Mouse (Mus musculus) ES-E14 (cell line): ENCODE data around the gene Zfp526. TPM values are rescaled to one million over a fixed set of nuclear protein-coding genes. Genes with fewer than 3 reads are reported as not detected.

Source experiments
- DNase-seq: peaks from one replicate; pipeline ENCODE4 v3.0.0-alpha.2; 2013; ENCODE audit warnings: low read depth, low spot score
- H3K27ac ChIP-seq: 2 replicates; pipeline ENCODE4 v1.5.1; 2012; ENCODE audit warnings: low read depth, mild to moderate bottlenecking, low read length, moderate library complexity, mixed read lengths; ENCODE audit not compliant: poor library complexity, insufficient read depth, severe bottlenecking
- H3K36me3 ChIP-seq: 2 replicates; pipeline ENCODE4 v1.6.1; 2012; ENCODE audit warnings: mild to moderate bottlenecking, low read length, moderate library complexity, mixed read lengths; ENCODE audit not compliant: control insufficient read depth, poor library complexity, insufficient read depth, severe bottlenecking
- H3K4me1 ChIP-seq, 2 experiments: fragments of 150-350 bp in 1 of 2; sonication (generic) in 1 of 2; 2 replicates each; pipeline ENCODE4 v1.6.1; 2012; ENCODE audit warnings: low read length in 2 of 2, mild to moderate bottlenecking in 1 of 2, mixed read lengths in 1 of 2; ENCODE audit not compliant: control insufficient read depth in 2 of 2, insufficient read depth in 2 of 2, poor library complexity in 1 of 2
- H3K4me3 ChIP-seq, 2 experiments: fragments of 150-350 bp in 1 of 2; sonication (generic) in 1 of 2; 2 replicates each; pipeline ENCODE4 v1.5.1; 2012; ENCODE audit warnings: low read length in 2 of 2, low read depth in 1 of 2, mild to moderate bottlenecking in 1 of 2, mixed read lengths in 1 of 2; ENCODE audit not compliant: insufficient read depth in 1 of 2, poor library complexity in 1 of 2, severe bottlenecking in 1 of 2
- H3K9ac ChIP-seq: 2 replicates; pipeline ENCODE4 v1.6.1; 2012; ENCODE audit warnings: low read depth, mild to moderate bottlenecking, low read length, mixed read lengths; ENCODE audit not compliant: poor library complexity, insufficient read depth, severe bottlenecking
- H3K9me3 ChIP-seq: fragments of 150-350 bp; sonication (generic); 2 replicates; pipeline ENCODE4 v1.6.1; 2012; ENCODE audit warnings: low read depth, mild to moderate bottlenecking, low read length; ENCODE audit not compliant: control insufficient read depth, insufficient read depth
- CHD2 ChIP-seq: IDR thresholded peaks from 2 replicates; pipeline ENCODE4 v1.6.1; 2014; ENCODE audit warnings: mild to moderate bottlenecking, low read depth, low read length, inconsistent platforms
- HCFC1 ChIP-seq: IDR thresholded peaks from 2 replicates; pipeline ENCODE4 v1.6.1; 2012; ENCODE audit warnings: low read length, inconsistent platforms, borderline replicate concordance; ENCODE audit not compliant: insufficient read depth
- MAFK ChIP-seq: IDR thresholded peaks from 2 replicates; pipeline ENCODE4 v1.6.1; 2014; ENCODE audit warnings: mild to moderate bottlenecking, low read depth, low read length, inconsistent platforms; ENCODE audit not compliant: insufficient read depth
- ZC3H11A ChIP-seq: IDR thresholded peaks from 2 replicates; pipeline ENCODE4 v1.6.1; 2012; ENCODE audit warnings: low read depth, mild to moderate bottlenecking, inconsistent platforms, low read length, borderline replicate concordance
- ZNF384 ChIP-seq: IDR thresholded peaks from 2 replicates; pipeline ENCODE4 v1.6.1; 2012; ENCODE audit warnings: low read depth, low read length, inconsistent platforms
- in situ Hi-C, 2 experiments: fragments of 600-800 bp; cut with MboI; formaldehyde crosslinking; loops; one replicate each; pipeline ENCODE4 v1.15.1; 2025; ENCODE audit warnings: low sequenced_read_pairs in 2 of 2, inconsistent platforms in 1 of 2; ENCODE audit not compliant: unreplicated experiment in 2 of 2
- total RNA-seq: library from RNA; depleted of rRNA; stranded (reverse); fragments of 300-350 nt; gene quantifications from 2 replicates; pipeline ENCODE4 v1.2.3, GENCODE M21; 2012

Zfp526 gene
- total RNA-seq, 1 experiment, result 5.0 TPM

DNA sequence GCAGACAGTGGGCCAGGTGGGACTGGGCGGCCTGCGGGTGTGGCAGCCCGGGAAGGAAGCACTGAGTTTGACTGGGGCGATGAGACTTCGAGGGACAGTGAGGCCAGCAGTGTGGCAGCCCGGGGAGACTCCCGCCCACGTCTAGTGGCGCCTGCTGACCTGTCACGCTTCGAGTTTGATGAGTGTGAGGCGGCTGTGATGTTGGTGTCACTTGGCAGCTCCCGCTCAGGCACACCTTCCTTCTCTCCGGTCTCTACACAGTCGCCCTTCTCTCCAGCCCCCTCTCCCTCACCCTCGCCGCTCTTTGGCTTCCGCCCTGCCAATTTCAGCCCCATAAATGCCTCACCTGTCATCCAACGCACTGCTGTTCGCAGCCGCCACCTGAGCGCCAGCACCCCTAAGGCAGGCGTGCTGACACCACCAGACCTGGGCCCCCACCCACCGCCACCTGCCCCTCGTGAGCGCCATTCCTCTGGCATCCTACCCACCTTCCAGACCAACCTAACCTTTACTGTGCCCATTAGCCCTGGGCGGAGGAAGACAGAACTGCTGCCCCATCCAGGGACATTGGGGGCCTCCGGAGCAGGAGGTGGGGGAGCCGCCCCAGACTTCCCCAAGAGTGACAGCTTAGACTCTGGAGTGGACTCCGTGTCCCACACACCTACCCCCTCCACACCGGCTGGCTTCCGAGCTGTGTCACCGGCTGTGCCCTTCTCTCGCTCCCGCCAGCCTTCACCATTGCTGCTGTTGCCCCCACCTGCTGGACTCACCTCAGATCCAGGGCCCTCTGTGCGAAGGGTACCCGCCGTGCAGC lies 51.4 kb downstream of the Zfp526 start:
- Histone ChIP-seq H3K27ac (no peak overlapping the region), H3K4me1 (peaks cover 9 to 58% of the 10 kb centered on the region in 2 experiments; a peak in 3 of 4 replicates), H3K9me3 (no peaks in the 10 kb centered on the region), H3K9ac (peak overlapping the region; percentile 34; the same call in 1 of the 2 replicates), H3K4me3 (peak overlapping the region; percentile 39 to 42; a peak in 3 of 4 replicates), H3K36me3 (no peaks in the 10 kb centered on the region)
- no peak for TF ChIP-seq ZC3H11A
- no peak for TF ChIP-seq HCFC1
- no peak for TF ChIP-seq CHD2
- TF ChIP-seq ZNF384, result no peak
- no peak for TF ChIP-seq MAFK
- DNase-seq, result no peak
- in situ Hi-C loops, result no loop called here

DNA sequence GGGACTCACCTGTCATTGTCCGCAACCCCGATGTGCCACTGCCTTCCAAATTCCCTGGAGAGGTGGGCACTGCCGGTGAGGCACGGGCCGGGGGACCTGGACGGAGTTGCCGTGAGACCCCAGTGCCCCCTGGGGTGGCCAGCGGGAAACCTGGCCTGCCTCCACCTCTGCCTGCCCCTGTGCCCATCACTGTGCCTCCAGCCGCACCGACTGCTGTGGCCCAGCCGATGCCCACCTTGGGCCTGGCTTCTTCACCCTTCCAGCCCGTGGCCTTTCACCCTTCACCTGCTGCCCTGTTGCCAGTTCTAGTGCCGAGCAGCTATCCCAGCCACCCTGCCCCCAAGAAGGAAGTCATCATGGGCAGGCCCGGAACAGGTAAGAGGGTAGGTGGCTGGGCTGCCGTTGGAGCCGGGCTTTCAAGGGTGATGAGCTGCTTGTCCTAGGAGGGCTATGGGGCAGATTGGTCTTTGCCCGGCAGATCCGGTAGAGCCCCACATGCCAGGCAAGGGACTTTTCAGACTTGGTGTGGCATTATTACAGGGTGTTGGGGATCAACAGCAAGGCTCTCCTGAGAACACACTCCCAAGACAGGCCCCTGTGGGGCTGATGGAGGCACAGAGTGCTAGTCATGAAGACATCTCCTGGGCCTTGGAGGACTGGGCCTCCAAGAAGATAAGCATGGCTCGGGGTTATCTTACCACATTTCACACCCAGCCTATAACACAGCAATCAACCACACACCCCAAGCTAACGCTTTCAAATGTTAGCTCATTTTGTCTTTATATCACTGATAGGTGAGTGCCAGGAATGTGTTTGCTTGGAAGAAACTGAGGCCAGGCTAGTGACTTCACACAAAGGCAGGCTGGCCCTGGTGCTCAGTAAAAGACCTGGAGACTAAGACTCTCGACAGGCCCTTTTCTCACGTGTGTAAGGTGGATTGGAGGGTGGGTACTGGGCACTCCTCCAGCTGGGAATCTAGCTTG lies 52.3 kb downstream of the Zfp526 start:
- Histone ChIP-seq H3K27ac (no peak overlapping the region), H3K9me3 (no peaks in the 10 kb centered on the region), H3K9ac (no peak overlapping the region), H3K36me3 (no peaks in the 10 kb centered on the region), H3K4me1 (peaks cover 12 to 58% of the 10 kb centered on the region in 2 experiments), H3K4me3 (peak overlapping the region; percentile 39 to 42; a peak in 2 of 4 replicates)
- TF ChIP-seq CHD2, result no peak
- TF ChIP-seq ZNF384, result no peak
- TF ChIP-seq ZC3H11A, result no peak
- no peak for TF ChIP-seq MAFK
- TF ChIP-seq HCFC1, result no peak
- no peak for DNase-seq
- in situ Hi-C loops, result no loop called here

DNA sequence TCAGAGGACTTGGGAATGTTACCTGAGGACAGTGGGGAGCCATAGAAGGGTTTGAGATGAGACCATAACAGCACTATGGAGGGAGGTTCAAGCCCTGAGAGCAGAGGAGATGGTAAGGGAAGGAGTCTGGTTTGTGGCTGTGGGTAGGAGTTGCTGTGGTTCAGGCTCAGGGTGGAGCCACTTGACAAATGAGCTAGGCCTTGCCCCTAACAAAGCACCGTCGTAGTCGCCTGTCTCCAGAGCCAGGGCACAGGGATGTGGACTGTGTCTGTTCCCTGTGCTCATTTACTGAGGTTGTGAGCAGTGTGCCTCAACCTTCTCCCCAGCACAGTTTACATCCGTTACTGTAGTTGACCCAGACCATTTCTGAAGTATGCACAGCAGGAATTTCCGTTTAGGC lies 53.3 kb downstream of the Zfp526 start:
- TF ChIP-seq ZC3H11A (no peak), MAFK (no peak), HCFC1 (no peak), ZNF384 (no peak), CHD2 (no peak)
- in situ Hi-C loops, result no loop called here
- Histone ChIP-seq H3K9ac (no peak overlapping the region), H3K36me3 (no peaks in the 10 kb centered on the region), H3K4me1 (peaks cover 12 to 53% of the 10 kb centered on the region in 2 experiments), H3K27ac (no peak overlapping the region), H3K9me3 (no peaks in the 10 kb centered on the region), H3K4me3 (no peak overlapping the region)
- DNase-seq, result no peak

DNA sequence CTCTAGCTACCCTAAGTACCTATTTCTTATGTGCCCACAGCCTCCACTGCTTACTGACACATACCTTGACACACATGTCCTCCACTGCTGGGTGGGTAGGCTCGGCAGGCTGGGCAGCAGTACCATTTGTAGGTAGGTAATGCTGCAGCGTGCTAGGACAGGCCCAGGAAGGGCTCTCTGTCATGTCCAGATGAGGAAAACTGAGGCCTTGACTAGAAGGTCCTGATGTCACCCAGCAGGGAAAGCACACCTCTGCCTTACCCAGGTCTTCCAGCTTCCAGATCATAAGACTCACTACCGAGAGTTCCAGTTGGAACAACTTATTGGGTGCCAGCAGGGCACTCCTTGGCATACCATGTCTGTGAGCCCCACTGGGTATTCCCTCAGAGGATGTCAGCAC lies 53.8 kb downstream of the Zfp526 start:
- in situ Hi-C loops, result no loop called here
- H3K27ac ChIP-seq, result no peak overlapping the region; the same call in 1 of the 2 replicates
- H3K9ac ChIP-seq, result no peak overlapping the region
- no peak overlapping the region for H3K4me3 ChIP-seq
- no peaks in the 10 kb centered on the region for H3K9me3 ChIP-seq
- peaks cover 12 to 52% of the 10 kb centered on the region in 2 experiments for H3K4me1 ChIP-seq
- TF ChIP-seq ZNF384, result no peak
- TF ChIP-seq MAFK, result no peak
- TF ChIP-seq HCFC1, result no peak
- TF ChIP-seq CHD2, result no peak
- no peak for TF ChIP-seq ZC3H11A
- H3K36me3 ChIP-seq, result no peaks in the 10 kb centered on the region
- DNase-seq, result no peak
